Mouse (Mus musculus) adrenal gland, postnatal 10 days (tissue): Measurements from ENCODE around the gene Tmod2. TPM values are rescaled to one million over a fixed set of nuclear protein-coding genes. Genes with fewer than 3 reads are reported as not detected.
A peak's percentile ranks its signal among the peaks of the same experiment; 100 is the strongest.
"Not testable (repeated sequence)": the region's sequence is repeated elsewhere in the genome, so short reads cannot be mapped to it uniquely, and the experiment has no call there.

ENCODE experiments used
- DNase-seq: peaks from one replicate; pipeline ENCODE4 v3.0.0; 2021; ENCODE audit warnings: mixed read lengths
- total RNA-seq, 2 experiments: library from RNA; stranded (reverse); gene quantifications; 2 replicates each; pipeline ENCODE4 v1.2.3; 2021

Tmod2 gene
- total RNA-seq, 2 experiments from 2014 or later, result 17.9 to 25.6 TPM

- DNase-seq, result peak; percentile 31
Observed at GRCm38 (mm10) chr9:75549010-75549409, 62.1 kb downstream of the Tmod2 start.

- DNase-seq, result peak; percentile 92
Observed at GRCm38 (mm10) chr9:75546885-75547553, 64.1 kb downstream of the Tmod2 start.

GRCm38 (mm10) chr9:75545514-75545913, 65.6 kb downstream of the Tmod2 start:
- DNase-seq, result no peak

GRCm38 (mm10) chr9:75541497-75541896, 69.6 kb downstream of the Tmod2 start:
- no peak for DNase-seq

GRCm38 (mm10) chr9:75536422-75536821, 74.7 kb downstream of the Tmod2 start:
- no peak for DNase-seq

- no peak for DNase-seq
Observed at GRCm38 (mm10) chr9:75534431-75534962, 76.6 kb downstream of the Tmod2 start.

- not testable (repeated sequence) for DNase-seq
Observed at GRCm38 (mm10) chr9:75532989-75533388, 78.1 kb downstream of the Tmod2 start.

- DNase-seq, result no peak
Observed at GRCm38 (mm10) chr9:75532461-75532860, 78.7 kb downstream of the Tmod2 start.

GRCm38 (mm10) chr9:75529358-75529757, 81.8 kb downstream of the Tmod2 start:
- peak; percentile 30 for DNase-seq

- no peak for DNase-seq
Observed at GRCm38 (mm10) chr9:75528096-75528495, 83.0 kb downstream of the Tmod2 start.

- peak; percentile 47 for DNase-seq
Observed at GRCm38 (mm10) chr9:75527368-75528059, 83.6 kb downstream of the Tmod2 start.

GRCm38 (mm10) chr9:75523646-75524045, 87.5 kb downstream of the Tmod2 start:
- DNase-seq, result no peak

GRCm38 (mm10) chr9:75522217-75522616, 88.9 kb downstream of the Tmod2 start:
- no peak for DNase-seq

GRCm38 (mm10) chr9:75521788-75522187, 89.3 kb downstream of the Tmod2 start:
- peak; percentile 67 for DNase-seq

GRCm38 (mm10) chr9:75520940-75521339, 90.2 kb downstream of the Tmod2 start:
- DNase-seq, result no peak

- DNase-seq, result no peak
Observed at GRCm38 (mm10) chr9:75517751-75518150, 93.4 kb downstream of the Tmod2 start.

Other genes starting within 250 kb of the Tmod2 start
- gene Mapk6, start 201.3 kb downstream of the Tmod2 start, total RNA-seq, result 10 to 100 TPM; 34.6 to 35.1 TPM
- gene Leo1, start 169.8 kb downstream of the Tmod2 start, total RNA-seq, result 10 to 100 TPM; 26.1 to 27.1 TPM
- 10 to 100 TPM; 87.2 to 89.9 TPM for gene Tmod3, start 51.7 kb downstream of the Tmod2 start, total RNA-seq
- 10 to 100 TPM; 15.3 to 17.5 TPM for gene Lysmd2, start 14.4 kb upstream of the Tmod2 start, total RNA-seq
- 10 to 100 TPM; 22.3 to 23.3 TPM for gene Scg3, start 72.7 kb upstream of the Tmod2 start, total RNA-seq
- 1 to 10 TPM; 6.4 to 7.8 TPM for gene Bmp5, start 164.0 kb upstream of the Tmod2 start, total RNA-seq